Mouse (Mus musculus) embryonic facial prominence, embryonic 15.5 days (tissue): ENCODE data around the gene Kcnj4. TPM values are rescaled to one million over a fixed set of nuclear protein-coding genes. Genes with fewer than 3 reads are reported as not detected.

Experiments
- ATAC-seq: fragments of 200-750 bp; cut with Nextera tagmentation; 2 replicates; pipeline ENCODE4 v1.8.0; 2017; ENCODE audit warnings: low read depth, moderate TSS enrichment; ENCODE audit not compliant: insufficient number of reproducible peaks, low FRiP score, low TSS enrichment
- H3K27ac ChIP-seq: fragments of 300-500 bp; sonication (generic); replicated peaks from 2 replicates; pipeline ENCODE4 v1.5.1; 2015; ENCODE audit warnings: mild to moderate bottlenecking, inconsistent platforms
- H3K27me3 ChIP-seq: fragments of 300-500 bp; sonication (generic); 2 replicates; pipeline ENCODE4 v1.6.1; 2015; ENCODE audit warnings: inconsistent platforms
- H3K36me3 ChIP-seq: fragments of 300-500 bp; sonication (generic); 2 replicates; pipeline ENCODE4 v1.6.1; 2015; ENCODE audit warnings: mild to moderate bottlenecking, inconsistent platforms
- H3K4me1 ChIP-seq: fragments of 300-500 bp; sonication (generic); 2 replicates; pipeline ENCODE4 v1.6.1; 2015; ENCODE audit warnings: inconsistent platforms
- H3K4me2 ChIP-seq: fragments of 300-500 bp; sonication (generic); replicated peaks from 2 replicates; pipeline ENCODE4 v1.6.1; 2015; ENCODE audit warnings: mild to moderate bottlenecking, inconsistent platforms
- H3K4me3 ChIP-seq: fragments of 300-500 bp; sonication (generic); replicated peaks from 2 replicates; pipeline ENCODE4 v1.5.1; 2015; ENCODE audit warnings: mild to moderate bottlenecking, inconsistent platforms
- H3K9ac ChIP-seq: fragments of 300-500 bp; sonication (generic); 2 replicates; pipeline ENCODE4 v1.6.1; 2015; ENCODE audit warnings: inconsistent platforms
- H3K9me3 ChIP-seq: fragments of 300-500 bp; sonication (generic); replicated peaks from 2 replicates; pipeline ENCODE4 v1.6.1; 2016; ENCODE audit warnings: inconsistent platforms
- WGBS: fragments of 180-500 bp; shearing (Covaris S2); methylation state at CpG from one replicate; pipeline ENCODE4 v1.1.7; 2015; 5-methylcytosine and 5-hydroxymethylcytosine counted together
- polyA plus RNA-seq: library from polyadenylated mRNA; unstranded; fragments of >200 nt; fragmentation: Nextera tagmentation; extraction: Ambion mirVana; gene quantifications from 2 replicates; pipeline ENCODE4 v1.2.1, GENCODE M21; 2015

Kcnj4 gene
- polyA plus RNA-seq, 1 experiment from 2014 or later = 0.15 TPM

- Histone ChIP-seq H3K4me1 (peaks cover 12% of the 10 kb centered on the region; the same call in 1 of the 2 replicates), H3K27me3 (no peaks in the 10 kb centered on the region), H3K9me3 (no peaks in the 10 kb centered on the region), H3K36me3 (peaks cover 95% of the 10 kb centered on the region), H3K9ac (no peak overlapping the region), H3K4me2 (no peak overlapping the region), H3K4me3 (no peak overlapping the region), H3K27ac (no peak overlapping the region)
- ATAC-seq = no peak; the same call in 1 of the 2 replicates
- WGBS = 37% methylated on average over 5 of the region's 5 CpGs
These were observed 23.1 kb upstream of the Kcnj4 start for GRCm38 (mm10) chr15:79527991-79528639.

- Histone ChIP-seq H3K4me3 (no peak overlapping the region), H3K9me3 (no peaks in the 10 kb centered on the region), H3K27me3 (no peaks in the 10 kb centered on the region), H3K9ac (no peak overlapping the region), H3K27ac (peak overlapping the region; percentile 2; the same call in 1 of the 2 replicates), H3K36me3 (peaks cover 97% of the 10 kb centered on the region), H3K4me2 (no peak overlapping the region), H3K4me1 (peaks cover 12% of the 10 kb centered on the region; the same call in 1 of the 2 replicates)
- WGBS = 73% methylated on average over 4 of the region's 4 CpGs
- ATAC-seq = no peak
These were observed 22.2 kb upstream of the Kcnj4 start for GRCm38 (mm10) chr15:79527192-79527591.

- H3K4me2 ChIP-seq = no peak overlapping the region
These were observed 21.1 kb upstream of the Kcnj4 start for GRCm38 (mm10) chr15:79525979-79526768.

GRCm38 (mm10) chr15:79525564-79525963 lies 20.5 kb upstream of the Kcnj4 start:
- no peaks in the 10 kb centered on the region for H3K9me3 ChIP-seq
- H3K27me3 ChIP-seq = no peaks in the 10 kb centered on the region
- peaks cover 81% of the 10 kb centered on the region for H3K36me3 ChIP-seq
- no peak overlapping the region for H3K4me2 ChIP-seq
- 85% methylated on average over 5 of the region's 5 CpGs for WGBS
- ATAC-seq = no peak
- no peak overlapping the region for H3K4me3 ChIP-seq
- H3K4me1 ChIP-seq = peaks cover 12% of the 10 kb centered on the region; the same call in 1 of the 2 replicates
- no peak overlapping the region for H3K9ac ChIP-seq
- H3K27ac ChIP-seq = no peak overlapping the region

More at GRCm38 (mm10) chr15:79525979-79526768, 21.1 kb upstream of the Kcnj4 start:
- Histone ChIP-seq H3K27me3 (no peaks in the 10 kb centered on the region), H3K36me3 (peaks cover 88% of the 10 kb centered on the region), H3K4me1 (peaks cover 12% of the 10 kb centered on the region; the same call in 1 of the 2 replicates), H3K4me3 (no peak overlapping the region), H3K9me3 (no peaks in the 10 kb centered on the region), H3K9ac (no peak overlapping the region), H3K27ac (peak overlapping the region; percentile 48; the same call in 1 of the 2 replicates)
- 46% methylated on average over 9 of the region's 9 CpGs for WGBS
- no peak for ATAC-seq

GRCm38 (mm10) chr15:79519400-79520220 lies 14.6 kb upstream of the Kcnj4 start:
- H3K4me2 ChIP-seq = no peak overlapping the region
- peaks cover 24% of the 10 kb centered on the region for H3K36me3 ChIP-seq
- H3K4me1 ChIP-seq = peaks cover 39% of the 10 kb centered on the region
- H3K9me3 ChIP-seq = no peaks in the 10 kb centered on the region
- ATAC-seq = no peak
- H3K9ac ChIP-seq = no peak overlapping the region
- WGBS = 53% methylated on average over 16 of the region's 16 CpGs
- H3K27ac ChIP-seq = no peak overlapping the region
- H3K4me3 ChIP-seq = no peak overlapping the region
- H3K27me3 ChIP-seq = peaks cover 7% of the 10 kb centered on the region

GRCm38 (mm10) chr15:79518571-79518970 lies 13.5 kb upstream of the Kcnj4 start:
- H3K36me3 ChIP-seq = peaks cover 15% of the 10 kb centered on the region
- H3K4me2 ChIP-seq = peak overlapping the region; percentile 66
- H3K4me1 ChIP-seq = peaks cover 47% of the 10 kb centered on the region
- peak overlapping the region; percentile 1; the same call in 1 of the 2 replicates for H3K9ac ChIP-seq
- no peak for ATAC-seq
- H3K9me3 ChIP-seq = no peaks in the 10 kb centered on the region
- peak overlapping the region; percentile 62 for H3K4me3 ChIP-seq
- WGBS = 79% methylated on average over 3 of the region's 3 CpGs
- H3K27me3 ChIP-seq = peaks cover 18% of the 10 kb centered on the region
- H3K27ac ChIP-seq = no peak overlapping the region

- Histone ChIP-seq H3K9ac (no peak overlapping the region), H3K27me3 (peaks cover 21% of the 10 kb centered on the region), H3K4me1 (peaks cover 47% of the 10 kb centered on the region), H3K36me3 (peaks cover 6% of the 10 kb centered on the region; the same call in 1 of the 2 replicates), H3K4me3 (peak overlapping the region; percentile 62), H3K27ac (no peak overlapping the region), H3K4me2 (peak overlapping the region; percentile 66), H3K9me3 (no peaks in the 10 kb centered on the region)
- ATAC-seq = no peak
- WGBS = 65% methylated on average over 4 of the region's 4 CpGs
These were observed 12.7 kb upstream of the Kcnj4 start for GRCm38 (mm10) chr15:79517710-79518109.

- WGBS = under 1% methylated on average over 71 of the region's 71 CpGs
- Histone ChIP-seq H3K27ac (peak within 1 kb of the TSS; percentile 79), H3K9ac (peak within 1 kb of the TSS; percentile 58), H3K9me3 (no peaks in the 10 kb centered on the region), H3K4me1 (peaks cover 54% of the 10 kb centered on the region), H3K4me2 (peak within 1 kb of the TSS; percentile 66), H3K27me3 (peaks cover 25% of the 10 kb centered on the region), H3K4me3 (peak within 1 kb of the TSS; percentile 62), H3K36me3 (no peaks in the 10 kb centered on the region)
- ATAC-seq = peak; percentile 86
These were observed 11.4 kb upstream of the Kcnj4 start, which contains the start of gene Kdelr3 for GRCm38 (mm10) chr15:79516171-79517096. TSS of gene Kdelr3 (plus strand) at chr15:79516411.

- H3K9ac ChIP-seq = no peak overlapping the region
- no peaks in the 10 kb centered on the region for H3K9me3 ChIP-seq
- ATAC-seq = no peak
- H3K27me3 ChIP-seq = peaks cover 47% of the 10 kb centered on the region
- H3K27ac ChIP-seq = no peak overlapping the region
- H3K4me2 ChIP-seq = no peak overlapping the region
- H3K36me3 ChIP-seq = no peaks in the 10 kb centered on the region
- H3K4me1 ChIP-seq = peaks cover 52% of the 10 kb centered on the region
- no peak overlapping the region for H3K4me3 ChIP-seq
- WGBS = 8% methylated on average over 9 of the region's 9 CpGs
These were observed 8.9 kb upstream of the Kcnj4 start for GRCm38 (mm10) chr15:79513940-79514339.
